Mouse (Mus musculus): ENCODE measurements around the gene Scai. TPM values are rescaled to one million over a fixed set of nuclear protein-coding genes. Genes with fewer than 3 reads are reported as not detected.
"Not testable (repeated sequence)": the region's sequence is repeated elsewhere in the genome, so short reads cannot be mapped to it uniquely, and the experiment has no call there.

Scai gene
- polyA plus RNA-seq (2012; rRNA removed) = 3.9 and 4.8 TPM in 2 replicates

DNA sequence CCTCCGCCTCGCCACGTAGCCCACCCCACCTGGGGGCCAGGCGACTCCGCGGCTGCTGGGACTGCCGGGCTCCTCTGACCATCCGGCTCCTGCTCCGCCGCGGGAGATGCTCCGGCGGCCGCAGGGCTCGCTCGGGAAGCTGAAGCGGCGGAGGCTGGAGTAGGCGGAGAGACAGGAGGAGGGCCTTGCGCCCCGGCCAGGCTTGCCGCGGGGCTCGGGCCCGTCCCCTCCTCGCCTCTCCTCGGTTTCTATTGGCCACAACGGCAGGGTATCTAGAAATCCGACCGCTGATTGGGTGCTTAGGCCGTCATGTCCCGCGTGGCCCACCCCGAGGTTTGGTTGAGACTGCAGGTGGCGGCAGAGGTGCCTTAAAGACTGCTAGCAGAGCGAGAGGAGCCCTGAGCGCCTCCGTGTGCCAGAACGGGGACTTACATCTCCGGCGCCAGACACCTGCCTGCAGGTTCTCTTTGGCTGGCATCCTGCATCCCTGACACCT lies at the start of gene Scai:
Gene Scai (minus strand): TSS at position 174 of the 496 bp plus-strand sequence.
- TF ChIP-seq CTCF (IDR thresholded peaks at IDR 0.05; ENCODE audit: borderline replicate concordance, control insufficient read depth, extremely low read depth, insufficient read depth, low read length, poor library complexity) (peak; percentile 82), POLR2A (IDR thresholded peaks at IDR 0.05; ENCODE audit: control insufficient read depth, extremely low read depth, insufficient read depth, low read length, poor library complexity) (peak; percentile 66; the same call in 1 of the 2 replicates)
- WGBS = 0% methylated on average over 41 of the region's 41 CpGs
- H3K27ac ChIP-seq (ENCODE audit: control insufficient read depth, insufficient read depth, low read length) = peak within 1 kb of the TSS; percentile 67

DNA sequence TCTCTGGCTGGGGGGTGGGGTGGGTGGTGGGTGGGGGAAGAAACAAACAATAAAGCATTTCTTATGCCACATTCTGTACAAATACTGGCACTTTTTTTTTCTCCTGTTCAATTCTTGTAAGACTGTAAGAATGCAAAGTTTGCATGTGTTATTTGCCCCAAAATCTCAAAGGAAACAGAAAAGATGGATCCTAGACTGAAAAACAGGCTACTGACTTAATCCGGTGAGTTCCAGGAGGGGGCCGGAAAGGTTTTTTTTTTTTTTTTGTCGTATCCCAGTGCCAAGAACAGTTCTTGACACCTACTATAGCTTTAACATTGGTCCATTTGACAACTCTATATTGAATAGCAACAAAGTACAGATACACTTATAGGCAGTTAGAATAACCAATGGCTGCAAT lies 36.2 kb upstream of the Scai start:
- no peak for TF ChIP-seq CTCF (IDR thresholded peaks at IDR 0.05; ENCODE audit: borderline replicate concordance, control insufficient read depth, extremely low read depth, insufficient read depth, low read length, poor library complexity)
- no peak for TF ChIP-seq POLR2A (IDR thresholded peaks at IDR 0.05; ENCODE audit: control insufficient read depth, extremely low read depth, insufficient read depth, low read length, poor library complexity)
- H3K36me3 ChIP-seq (ENCODE audit: control insufficient read depth, insufficient read depth, low read length) = no peaks in the 10 kb centered on the region
- H3K27me3 ChIP-seq (ENCODE audit: control insufficient read depth, insufficient read depth, low read length) = no peaks in the 10 kb centered on the region
- H3K4me1 ChIP-seq (replicated peaks; ENCODE audit: control insufficient read depth, insufficient read depth, low read length) = no peaks in the 10 kb centered on the region
- H3K27ac ChIP-seq (ENCODE audit: control insufficient read depth, insufficient read depth, low read length) = no peak overlapping the region
- DNase-seq = no peak
- H3K4me3 ChIP-seq (ENCODE audit: control insufficient read depth, insufficient read depth, low read length) = no peak overlapping the region
- WGBS = 70% methylated on average over 3 of the region's 3 CpGs

More for the DNA sequence above, at the start of gene Scai:
- H3K36me3 ChIP-seq (ENCODE audit: control insufficient read depth, insufficient read depth, low read length) = no peaks in the 10 kb centered on the region
- H3K4me1 ChIP-seq (replicated peaks; ENCODE audit: control insufficient read depth, insufficient read depth, low read length) = peaks cover 4% of the 10 kb centered on the region; the same call in 1 of the 2 replicates
- peak within 1 kb of the TSS; percentile 69 for H3K4me3 ChIP-seq (ENCODE audit: control insufficient read depth, insufficient read depth, low read length)
- DNase-seq = peak; percentile 99
- H3K27me3 ChIP-seq (ENCODE audit: control insufficient read depth, insufficient read depth, low read length) = no peaks in the 10 kb centered on the region

DNA sequence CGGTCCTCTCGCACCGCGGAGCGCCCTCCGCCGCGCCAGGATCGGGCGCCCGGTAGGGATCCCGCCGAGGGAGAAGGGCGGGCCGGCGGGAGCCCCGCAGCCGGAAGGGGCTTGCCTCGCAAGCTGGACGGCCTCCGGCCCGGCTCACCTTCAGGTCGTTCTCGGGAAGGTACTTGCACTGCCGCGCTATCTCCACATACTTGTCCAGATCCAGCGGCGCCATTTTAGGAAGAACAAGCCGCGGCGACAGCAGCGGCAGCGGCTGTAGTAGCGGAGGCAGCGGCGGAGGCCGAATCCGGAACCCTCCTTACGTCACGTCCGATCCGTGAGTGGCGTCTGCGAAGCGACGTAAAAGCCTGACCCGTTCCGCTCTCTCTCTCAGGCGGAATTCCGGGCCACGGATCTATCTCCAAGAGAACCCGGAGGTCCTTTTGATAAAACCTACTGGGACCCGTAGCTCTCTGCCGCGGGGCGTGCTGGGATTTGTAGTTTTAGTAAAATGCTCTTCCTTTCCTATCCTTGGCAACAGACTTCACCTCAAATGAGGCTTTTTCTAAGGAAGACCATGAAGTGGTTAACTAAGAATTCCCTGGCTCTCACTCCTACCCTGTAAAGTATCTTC lies 35.6 kb upstream of the Scai start, which contains the start of gene Ppp6c:
Gene Ppp6c (minus strand): TSS at position 433 of the 622 bp plus-strand sequence.
- Histone ChIP-seq H3K4me1 (replicated peaks; ENCODE audit: control insufficient read depth, insufficient read depth, low read length) (no peaks in the 10 kb centered on the region), H3K36me3 (ENCODE audit: control insufficient read depth, insufficient read depth, low read length) (no peaks in the 10 kb centered on the region), H3K27ac (ENCODE audit: control insufficient read depth, insufficient read depth, low read length) (peak within 1 kb of the TSS; percentile 71), H3K27me3 (ENCODE audit: control insufficient read depth, insufficient read depth, low read length) (no peaks in the 10 kb centered on the region), H3K4me3 (ENCODE audit: control insufficient read depth, insufficient read depth, low read length) (peak within 1 kb of the TSS; percentile 99)
- TF ChIP-seq CTCF (IDR thresholded peaks at IDR 0.05; ENCODE audit: borderline replicate concordance, control insufficient read depth, extremely low read depth, insufficient read depth, low read length, poor library complexity) = no peak
- TF ChIP-seq POLR2A (IDR thresholded peaks at IDR 0.05; ENCODE audit: control insufficient read depth, extremely low read depth, insufficient read depth, low read length, poor library complexity) = peak; percentile 88
- peak; percentile 92 for DNase-seq
- under 1% methylated on average over 52 of the region's 56 CpGs for WGBS

DNA sequence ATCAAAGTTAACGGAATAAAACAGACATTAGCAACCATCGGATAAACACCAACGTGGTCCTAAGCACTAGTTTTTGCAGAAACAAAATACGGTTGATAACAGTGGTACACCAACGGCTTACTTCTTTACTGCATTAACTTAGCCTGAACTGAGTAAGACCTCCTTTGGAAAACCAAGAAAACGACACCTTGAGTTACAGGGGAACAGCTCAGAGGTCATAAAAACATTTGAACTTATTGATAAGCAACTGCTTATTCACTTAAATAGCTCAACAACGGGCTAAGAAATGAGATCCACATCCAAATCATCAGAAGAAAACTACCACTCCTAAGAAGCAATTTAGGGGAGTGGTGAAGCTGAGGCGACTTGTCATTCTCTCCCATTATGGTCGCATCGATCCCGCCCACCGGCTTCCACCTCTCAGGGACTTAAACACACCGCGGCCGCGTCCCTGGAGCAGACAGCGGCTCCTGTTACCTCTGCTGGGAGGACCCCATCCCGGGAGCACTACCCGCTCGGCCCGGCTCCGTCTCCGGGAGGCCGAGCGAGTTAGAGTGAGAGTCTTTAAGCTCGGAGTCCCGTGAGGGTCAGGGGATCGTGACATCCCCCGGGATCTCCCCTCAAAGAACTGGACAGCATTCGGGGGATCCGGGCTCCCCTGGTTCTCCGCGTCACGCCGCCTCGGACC lies 34.9 kb upstream of the Scai start:
- H3K27me3 ChIP-seq (ENCODE audit: control insufficient read depth, insufficient read depth, low read length); H3K4me1 ChIP-seq (replicated peaks; ENCODE audit: control insufficient read depth, insufficient read depth, low read length); H3K36me3 ChIP-seq (ENCODE audit: control insufficient read depth, insufficient read depth, low read length); DNase-seq: not testable (repeated sequence)
- WGBS = 3% methylated on average over 32 of the region's 36 CpGs
- peak overlapping the region; percentile 99 for H3K4me3 ChIP-seq (ENCODE audit: control insufficient read depth, insufficient read depth, low read length)
- peak overlapping the region; percentile 71; the same call in 1 of the 2 replicates for H3K27ac ChIP-seq (ENCODE audit: control insufficient read depth, insufficient read depth, low read length)

DNA sequence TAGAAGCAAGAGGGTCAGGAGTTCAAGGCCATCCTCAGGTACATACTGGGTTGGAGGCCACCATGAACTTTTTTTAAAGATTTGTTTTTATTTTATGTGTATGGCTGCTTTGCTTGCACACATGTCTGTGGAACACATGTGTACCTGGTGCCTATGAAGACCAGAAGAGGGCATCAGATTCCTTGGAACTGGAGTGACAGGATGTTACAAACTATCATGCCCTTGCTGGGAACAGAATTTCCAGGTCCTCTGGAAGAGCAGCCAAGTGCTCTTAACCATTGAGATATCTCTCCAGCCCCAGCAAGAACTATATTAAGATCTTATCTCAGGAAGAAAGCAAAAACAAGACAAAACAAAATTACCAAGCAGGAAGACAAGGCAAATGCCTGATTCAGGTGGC lies 34.1 kb upstream of the Scai start:
- no peaks in the 10 kb centered on the region for H3K36me3 ChIP-seq (ENCODE audit: control insufficient read depth, insufficient read depth, low read length)
- H3K4me3 ChIP-seq (ENCODE audit: control insufficient read depth, insufficient read depth, low read length) = no peak overlapping the region
- H3K27me3 ChIP-seq (ENCODE audit: control insufficient read depth, insufficient read depth, low read length) = no peaks in the 10 kb centered on the region
- no peak for DNase-seq
- H3K4me1 ChIP-seq (replicated peaks; ENCODE audit: control insufficient read depth, insufficient read depth, low read length) = no peaks in the 10 kb centered on the region
- no peak overlapping the region for H3K27ac ChIP-seq (ENCODE audit: control insufficient read depth, insufficient read depth, low read length)
- TF ChIP-seq CTCF (IDR thresholded peaks at IDR 0.05; ENCODE audit: borderline replicate concordance, control insufficient read depth, extremely low read depth, insufficient read depth, low read length, poor library complexity) = no peak
- no peak for TF ChIP-seq POLR2A (IDR thresholded peaks at IDR 0.05; ENCODE audit: control insufficient read depth, extremely low read depth, insufficient read depth, low read length, poor library complexity)

DNA sequence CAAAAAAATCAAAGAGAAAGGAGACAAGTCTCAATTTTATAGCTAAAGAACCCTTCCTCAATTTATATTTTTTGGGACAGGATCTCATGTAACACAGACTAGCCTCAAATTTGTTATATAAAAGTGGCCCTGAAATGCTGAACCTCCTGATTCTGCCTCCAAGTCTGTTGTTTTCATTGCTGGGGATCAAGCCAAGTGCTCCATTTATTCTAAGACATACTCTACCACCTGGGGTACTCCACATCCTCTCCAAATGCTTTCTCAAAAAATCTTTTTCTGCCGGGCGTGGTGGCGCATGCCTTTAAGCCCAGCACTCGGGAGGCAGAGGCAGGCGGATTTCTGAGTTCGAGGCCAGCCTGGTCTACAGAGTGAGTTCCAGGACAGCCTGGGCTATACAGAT lies 29.5 kb upstream of the Scai start:
- WGBS = 94% methylated on average over 6 of the region's 6 CpGs
- no peaks in the 10 kb centered on the region for H3K4me1 ChIP-seq (replicated peaks; ENCODE audit: control insufficient read depth, insufficient read depth, low read length)
- no peak overlapping the region for H3K27ac ChIP-seq (ENCODE audit: control insufficient read depth, insufficient read depth, low read length)

More for the DNA sequence above, 29.5 kb upstream of the Scai start:
- Histone ChIP-seq H3K36me3 (ENCODE audit: control insufficient read depth, insufficient read depth, low read length) (no peaks in the 10 kb centered on the region), H3K4me3 (ENCODE audit: control insufficient read depth, insufficient read depth, low read length) (no peak overlapping the region), H3K27me3 (ENCODE audit: control insufficient read depth, insufficient read depth, low read length) (no peaks in the 10 kb centered on the region)
- no peak for DNase-seq
- TF ChIP-seq CTCF (IDR thresholded peaks at IDR 0.05; ENCODE audit: borderline replicate concordance, control insufficient read depth, extremely low read depth, insufficient read depth, low read length, poor library complexity) (no peak), POLR2A (IDR thresholded peaks at IDR 0.05; ENCODE audit: control insufficient read depth, extremely low read depth, insufficient read depth, low read length, poor library complexity) (no peak)

Data from thymus, adult 2 months (tissue).